Mouse (Mus musculus): ENCODE data around the gene Slc25a21.

Gene Slc25a21

GRCm38 (mm10) chr12:56690366-56690765 lies 506.9 kb downstream of the Slc25a21 start:
- no peak for DNase-seq (ENCODE audit: low spot score)

GRCm38 (mm10) chr12:56689736-56690135 lies 507.5 kb downstream of the Slc25a21 start:
- DNase-seq (ENCODE audit: low spot score): no peak

- no peak for DNase-seq (ENCODE audit: low spot score)
These were observed 507.9 kb downstream of the Slc25a21 start for GRCm38 (mm10) chr12:56689331-56689730.

- no peak for DNase-seq (ENCODE audit: low spot score)
These were observed 508.4 kb downstream of the Slc25a21 start for GRCm38 (mm10) chr12:56688920-56689319.

- no peak for DNase-seq (ENCODE audit: low spot score)
These were observed 508.8 kb downstream of the Slc25a21 start for GRCm38 (mm10) chr12:56688482-56688840.

GRCm38 (mm10) chr12:56687640-56688481 lies 509.4 kb downstream of the Slc25a21 start:
- DNase-seq (ENCODE audit: low spot score): no peak

- no peak for DNase-seq (ENCODE audit: low spot score)
These were observed 516.0 kb downstream of the Slc25a21 start for GRCm38 (mm10) chr12:56681096-56681811.

GRCm38 (mm10) chr12:56677620-56678019 lies 519.7 kb downstream of the Slc25a21 start:
- no peak for DNase-seq (ENCODE audit: low spot score)

GRCm38 (mm10) chr12:56674726-56675125 lies 522.5 kb downstream of the Slc25a21 start:
- DNase-seq (ENCODE audit: low spot score): no peak

GRCm38 (mm10) chr12:56670795-56671194 lies 526.5 kb downstream of the Slc25a21 start:
- no peak for DNase-seq (ENCODE audit: low spot score)

- DNase-seq (ENCODE audit: low spot score): no peak
These were observed 527.7 kb downstream of the Slc25a21 start for GRCm38 (mm10) chr12:56669451-56670122.

Data from spleen, adult 12 weeks (tissue).